Mouse (Mus musculus) ovary, adult 18-20 months (tissue): ENCODE results near the gene Set.
"Not testable (repeated sequence)": the region's sequence is repeated elsewhere in the genome, so short reads cannot be mapped to it uniquely, and the experiment has no call there.

Experiments
- DNase-seq: peaks from one replicate; pipeline ENCODE4 v3.0.0; 2022; ENCODE audit warnings: low spot score, mixed read lengths

Gene Set

DNA sequence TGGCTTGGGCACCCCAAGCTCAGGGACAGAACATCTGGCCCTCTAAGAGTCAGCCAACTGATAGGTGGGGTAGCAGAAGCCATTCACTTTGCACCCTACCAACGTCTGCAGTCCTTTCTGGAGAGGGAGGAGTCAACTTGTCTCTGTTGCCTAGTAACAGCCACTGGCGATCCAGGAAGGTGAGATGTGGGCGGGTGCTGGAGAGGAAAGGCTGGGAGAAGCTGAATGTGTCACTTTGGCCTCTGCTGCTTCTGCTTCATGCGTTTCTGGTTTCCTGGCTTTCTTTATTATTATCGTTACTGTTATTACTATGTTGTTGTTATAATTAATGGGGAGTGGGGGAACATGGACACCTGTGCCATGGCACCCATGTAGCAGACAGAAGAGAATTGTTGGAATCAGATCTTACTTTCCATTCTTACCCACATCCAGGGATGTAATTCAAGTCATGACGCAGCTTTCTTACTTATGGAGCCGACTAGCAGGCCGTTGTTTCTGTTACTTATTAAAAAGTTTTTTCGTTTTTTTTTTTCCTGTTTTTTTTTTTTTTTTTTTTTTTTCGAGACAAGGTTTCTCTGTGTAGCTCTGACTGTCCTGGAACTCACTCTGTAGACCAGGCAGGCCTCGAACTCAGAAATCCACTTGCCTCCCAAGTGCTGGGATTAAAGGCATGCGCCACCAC lies at the start of gene Set:
Gene Set, plus strand, starts transcription at position 156 of the 682 bp plus-strand sequence.
- DNase-seq = peak; percentile 68

DNA sequence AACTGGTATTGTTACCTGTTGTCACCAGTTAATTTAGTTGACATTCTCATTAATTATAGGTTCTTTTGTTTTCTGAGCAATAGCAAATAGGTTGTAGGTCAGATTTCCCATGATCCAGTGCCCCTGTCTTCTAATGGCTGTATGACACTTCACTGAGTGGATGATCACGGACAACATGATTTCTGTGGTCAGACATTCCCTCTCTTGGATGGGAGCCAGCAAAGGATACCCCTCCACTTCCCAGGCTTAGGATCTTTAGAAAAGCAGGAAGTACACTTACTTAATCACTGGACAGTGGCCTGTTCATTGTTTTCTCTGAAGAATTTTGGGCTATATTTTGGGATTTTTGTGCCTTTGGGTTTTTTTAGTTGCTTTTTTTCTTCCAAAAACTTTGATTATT lies 48.1 kb upstream of the Set start:
- no peak for DNase-seq

DNA sequence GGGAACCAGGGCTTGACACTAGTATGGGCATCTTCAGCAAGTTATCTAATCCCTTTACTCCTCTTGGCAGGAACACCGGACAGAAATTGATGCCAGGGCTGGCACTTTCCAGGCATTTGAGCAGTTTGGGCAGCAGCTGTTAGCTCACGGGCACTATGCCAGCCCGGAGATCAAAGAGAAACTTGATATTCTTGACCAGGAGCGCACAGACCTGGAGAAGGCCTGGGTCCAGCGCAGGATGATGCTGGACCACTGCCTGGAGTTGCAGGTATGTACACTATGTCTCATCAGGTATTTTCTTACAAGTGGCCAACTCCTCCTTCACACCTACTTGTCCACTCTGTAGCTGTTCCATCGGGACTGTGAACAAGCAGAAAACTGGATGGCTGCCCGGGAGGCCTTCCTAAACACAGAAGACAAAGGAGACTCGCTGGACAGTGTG lies 46.3 kb upstream of the Set start:
- peak; percentile 26 for DNase-seq

DNA sequence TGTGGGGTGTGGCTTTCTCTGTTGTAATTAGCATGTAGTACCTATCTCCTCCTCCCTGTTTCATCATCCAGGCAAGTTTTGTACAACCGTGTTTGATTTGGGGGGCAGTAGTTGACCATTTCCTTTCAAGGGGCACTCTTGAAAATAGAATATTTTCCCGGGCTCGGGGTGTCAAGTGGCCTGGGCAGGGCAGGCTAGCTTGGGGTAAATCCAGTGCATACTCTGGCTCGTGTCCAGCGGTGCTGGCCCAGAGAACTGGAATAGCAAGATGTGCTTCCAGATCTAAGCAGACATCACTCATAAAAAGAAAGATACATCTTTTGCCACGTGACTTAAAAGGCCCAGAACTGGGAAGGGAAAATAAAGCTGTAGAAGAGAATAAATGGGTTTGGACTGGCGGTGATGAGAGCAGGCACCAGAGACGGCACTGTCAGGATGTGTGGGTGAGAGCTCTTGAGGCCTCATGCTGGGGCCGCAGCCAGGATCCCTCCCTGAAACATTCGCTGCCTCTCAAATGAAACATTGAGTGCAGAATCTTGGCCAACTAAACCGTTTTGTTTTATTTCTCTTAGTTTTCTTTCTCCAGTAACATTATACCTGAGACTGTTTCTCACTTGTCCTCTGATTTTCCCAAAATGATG lies 42.7 kb upstream of the Set start:
- no peak for DNase-seq

DNA sequence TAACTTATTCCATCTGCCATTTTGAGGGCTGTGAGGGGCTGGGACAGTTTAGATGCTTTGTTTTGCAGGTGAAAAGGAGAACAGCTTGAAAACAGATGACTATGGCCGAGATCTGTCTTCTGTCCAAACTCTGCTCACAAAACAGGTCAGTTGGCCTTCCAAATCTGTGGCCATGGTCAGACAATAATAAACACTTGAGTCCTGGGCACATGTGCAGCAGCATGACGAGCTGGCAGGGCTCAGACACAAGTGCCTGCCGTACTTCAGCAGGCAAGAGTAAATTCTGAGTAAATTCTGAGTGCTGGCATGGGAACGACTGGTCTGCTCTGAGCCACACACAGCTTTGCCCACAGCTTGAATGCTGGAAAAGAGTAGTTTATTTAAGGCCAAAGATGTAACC lies 31.7 kb upstream of the Set start:
- DNase-seq = no peak

DNA sequence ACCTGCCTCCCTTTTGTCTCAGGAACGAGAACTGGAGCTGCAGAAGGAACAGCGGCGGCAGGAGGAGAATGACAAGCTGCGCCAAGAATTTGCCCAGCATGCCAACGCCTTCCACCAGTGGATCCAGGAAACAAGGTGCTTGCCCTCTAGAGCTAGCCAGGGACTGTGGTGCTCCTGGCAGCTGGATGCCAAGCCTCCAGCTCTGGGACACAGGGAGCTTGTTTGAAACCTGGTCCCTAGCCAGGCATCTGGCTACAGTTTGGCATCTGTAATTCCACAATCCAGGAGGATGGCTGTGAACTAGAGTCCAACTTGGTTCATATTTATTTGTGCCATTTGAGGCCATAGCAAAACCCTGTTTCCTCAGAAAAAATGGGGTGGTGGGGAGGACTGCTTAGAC lies 30.2 kb upstream of the Set start:
- DNase-seq = no peak

DNA sequence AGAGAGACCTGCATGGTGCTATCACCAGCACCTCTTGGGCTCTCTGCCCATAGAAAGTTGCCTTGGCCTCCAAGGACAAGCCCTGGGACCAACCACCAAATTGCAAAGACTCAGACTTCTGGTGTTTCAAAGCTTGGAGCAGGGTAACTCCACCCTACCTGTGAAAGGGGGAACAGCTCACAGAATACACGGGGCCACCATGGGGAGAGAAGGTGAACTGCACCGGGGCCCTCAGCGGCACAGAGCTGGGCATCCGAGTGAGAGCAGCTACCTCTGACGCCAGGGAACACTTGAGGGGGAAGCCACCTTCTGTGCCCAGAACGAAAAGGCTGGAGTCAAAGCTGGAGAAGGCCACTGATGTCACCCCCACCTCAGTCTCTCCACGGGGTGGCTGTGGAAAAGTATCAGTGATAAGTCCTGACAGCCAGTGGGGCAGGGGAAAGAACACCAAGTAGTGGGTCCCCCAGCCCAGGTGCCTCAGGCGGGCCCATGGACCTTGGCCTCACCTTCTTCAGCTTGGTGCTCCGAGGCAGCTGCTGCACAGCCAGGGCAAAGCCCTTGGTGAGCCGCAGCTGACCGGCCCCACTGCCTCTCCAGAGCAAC lies 24.8 kb upstream of the Set start:
- no peak for DNase-seq

DNA sequence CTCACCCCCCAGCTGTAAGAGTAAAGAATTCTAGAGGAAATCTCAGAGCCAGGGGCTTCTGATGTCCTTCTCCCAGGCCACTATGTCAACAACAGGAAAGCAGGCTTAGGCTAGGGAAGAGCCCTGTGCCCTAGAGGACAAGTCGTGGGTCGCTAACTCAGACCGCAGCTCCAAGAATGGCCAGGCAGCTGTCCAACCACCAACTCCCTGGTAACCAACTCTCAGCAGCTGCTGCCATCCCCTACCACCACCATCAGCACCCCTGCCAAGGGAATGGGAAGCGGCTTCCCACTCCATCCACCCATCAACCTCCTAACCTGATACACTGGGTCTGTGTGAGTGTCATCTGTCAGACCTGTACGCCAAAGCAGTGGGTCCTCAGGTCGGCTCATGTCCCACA lies 24.2 kb upstream of the Set start:
- no peak for DNase-seq

DNA sequence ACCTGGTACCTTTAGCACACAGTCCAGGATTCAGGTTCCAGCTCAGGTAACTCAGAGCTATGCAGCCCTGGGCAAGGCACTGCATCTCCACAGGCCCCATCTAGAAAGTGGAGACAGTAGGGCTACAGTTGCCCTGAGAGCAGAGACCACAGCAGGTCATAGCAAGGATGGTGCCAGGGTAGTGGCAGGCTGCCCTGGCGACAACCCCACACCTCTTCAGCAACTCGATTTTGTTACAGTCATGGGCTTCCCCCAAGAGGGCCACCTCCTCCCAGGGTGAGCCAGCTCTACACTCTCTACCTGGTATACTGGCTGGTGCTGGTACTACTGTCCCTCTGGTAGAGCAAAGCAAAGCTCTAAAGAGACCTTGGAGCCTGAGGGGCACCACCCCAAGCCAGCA lies 19.4 kb upstream of the Set start:
- no peak for DNase-seq

DNA sequence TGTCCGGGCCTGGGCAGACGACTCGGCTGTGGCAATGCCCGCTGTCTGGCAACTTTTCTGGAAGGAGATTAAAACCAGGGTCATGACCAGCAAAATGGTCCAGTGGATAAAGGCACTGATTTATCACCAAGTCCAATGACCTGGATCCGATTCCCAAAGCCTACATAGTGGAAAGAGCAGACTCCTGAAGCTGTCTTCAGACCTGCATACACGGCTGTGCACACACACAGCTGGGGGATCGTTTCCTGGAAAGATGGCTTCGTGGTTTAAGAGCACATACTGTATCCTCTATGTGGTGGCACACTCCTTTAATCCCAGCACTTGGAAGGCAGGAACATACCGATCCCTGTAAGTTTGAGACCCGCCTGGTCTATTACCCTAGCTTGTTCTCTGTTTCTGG lies 18.8 kb upstream of the Set start:
- no peak for DNase-seq

DNA sequence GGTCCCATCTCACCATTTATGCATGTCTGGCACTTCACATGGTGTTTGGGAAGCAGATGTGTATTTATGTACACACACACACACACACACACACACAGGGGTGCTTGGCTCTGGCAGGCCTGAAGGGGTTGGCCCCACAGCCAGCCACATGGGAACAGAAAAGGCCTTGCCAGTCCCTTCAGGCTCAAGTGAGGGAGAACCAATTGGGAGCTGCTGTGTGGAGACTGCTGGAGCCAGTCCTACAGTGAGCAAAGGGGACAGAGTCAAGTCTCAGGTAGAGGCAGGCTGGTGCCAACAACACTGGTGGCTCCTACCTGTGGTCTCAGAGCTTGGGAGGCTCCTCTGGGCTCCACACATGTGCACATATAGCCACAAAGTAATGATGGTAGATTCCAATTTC lies 17.5 kb upstream of the Set start:
- DNase-seq = no peak

DNA sequence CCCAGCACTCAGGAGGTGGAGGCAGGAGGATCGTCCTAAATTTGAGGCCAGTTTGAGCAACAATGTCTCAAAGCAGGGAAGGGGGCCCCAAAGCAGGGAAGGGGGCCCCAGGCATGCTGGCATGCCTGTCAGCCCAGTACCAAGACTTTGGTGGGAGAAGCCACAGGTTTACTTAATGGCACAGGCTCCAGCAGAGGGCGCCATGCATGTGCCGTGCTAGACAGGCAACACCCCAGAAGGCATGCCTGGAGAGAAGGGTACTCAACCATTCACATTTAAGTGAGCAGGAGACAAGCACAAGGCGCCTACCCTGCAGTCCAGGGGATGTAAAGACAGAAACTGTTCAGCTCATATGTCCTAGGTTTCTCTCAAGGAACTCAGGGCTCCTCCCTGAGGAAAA lies 14.7 kb upstream of the Set start:
- peak; percentile 40 for DNase-seq

DNA sequence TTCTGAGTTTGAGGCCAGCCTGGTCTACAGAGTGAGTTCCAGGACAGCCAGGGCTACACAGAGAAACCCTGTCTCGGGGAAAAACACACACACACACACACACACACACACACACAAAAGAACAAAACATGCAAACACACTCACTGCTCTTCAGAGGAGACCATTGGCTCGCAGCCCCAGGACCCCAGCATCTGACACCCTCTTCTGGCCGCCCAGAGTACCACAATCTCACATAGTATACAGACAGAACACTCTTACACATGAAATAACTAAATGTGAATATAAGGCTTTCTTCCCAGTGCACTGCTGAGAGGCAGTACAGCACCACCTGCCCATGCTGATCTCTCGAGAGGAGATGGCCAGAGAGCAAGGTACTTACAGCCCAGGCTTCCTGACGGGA lies 12.6 kb upstream of the Set start:
- no peak for DNase-seq

DNA sequence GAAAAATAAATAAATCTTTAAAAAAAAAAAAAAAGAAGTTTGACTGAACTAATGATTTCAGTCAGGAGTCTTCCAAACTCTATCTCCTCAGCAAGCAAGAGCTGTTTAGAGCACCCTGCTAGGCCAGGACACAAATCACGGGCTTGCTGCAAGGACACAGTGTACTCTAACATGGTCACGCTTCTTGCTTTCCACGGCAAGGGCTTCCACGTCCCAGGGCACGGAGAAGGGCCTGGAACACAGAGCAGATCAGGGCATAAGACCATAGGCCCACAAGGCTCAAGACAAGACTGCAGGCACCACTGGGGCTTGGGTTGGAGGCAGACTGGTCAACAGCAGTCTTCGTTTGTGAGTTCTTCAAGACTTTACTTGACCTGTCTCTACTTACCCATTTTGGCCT lies 10.1 kb upstream of the Set start:
- no peak for DNase-seq

DNA sequence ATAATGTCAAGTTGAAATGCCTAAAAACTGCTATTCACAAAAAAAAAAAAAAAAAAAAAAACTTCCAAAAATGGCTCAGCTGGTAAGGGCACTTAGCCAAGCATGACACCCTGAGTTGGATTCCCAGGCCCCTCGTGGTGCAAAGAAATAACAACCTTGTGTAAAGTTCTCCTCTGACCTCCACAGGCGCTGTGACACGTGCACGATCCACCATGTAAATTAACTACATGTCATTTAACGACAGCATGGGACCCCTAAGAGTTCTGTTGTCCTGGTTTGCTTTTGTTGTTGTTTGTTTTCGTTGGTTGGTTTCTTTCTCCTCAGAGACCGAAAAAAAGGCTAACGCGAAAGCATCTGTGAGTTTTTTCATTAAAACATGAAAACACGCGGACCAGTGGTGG lies 9.1 kb upstream of the Set start:
- DNase-seq = no peak

DNA sequence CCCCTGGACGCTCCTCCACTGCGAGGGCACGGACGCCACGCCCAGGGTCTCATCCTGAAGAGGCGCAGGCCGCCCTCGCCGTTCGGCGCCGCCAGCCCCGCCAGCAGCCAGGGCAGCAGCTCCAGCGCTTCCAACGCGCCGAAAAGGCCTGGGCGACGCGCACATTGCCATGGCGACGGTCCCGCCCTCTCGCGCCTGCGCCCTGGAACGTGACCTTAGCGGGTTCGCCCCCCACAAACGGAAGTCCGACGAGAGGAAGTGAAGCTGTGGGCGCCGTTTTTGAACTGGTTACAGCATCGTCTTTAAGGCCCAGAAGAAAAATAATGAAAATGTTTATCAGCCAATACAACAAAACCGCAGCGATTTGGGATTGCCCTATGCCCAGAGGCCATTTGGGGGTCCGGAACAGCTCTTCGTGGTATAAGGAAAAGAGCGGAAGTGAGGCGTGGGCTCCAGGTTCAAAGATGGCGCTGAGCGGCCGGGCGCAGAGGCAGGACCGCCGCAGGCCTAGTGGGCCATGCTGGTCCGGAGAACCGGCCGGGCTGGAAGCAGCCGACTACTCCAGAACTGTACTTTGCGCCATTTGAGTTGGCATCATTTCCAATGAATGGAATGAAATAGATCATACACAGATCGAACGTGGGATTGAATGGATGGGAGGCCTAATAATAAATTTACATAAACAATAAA lies 8.3 kb upstream of the Set start, which contains the start of gene Wdr34:
Gene Wdr34, minus strand, starts transcription at position 183 of the 690 bp plus-strand sequence.
- DNase-seq = peak; percentile 96

DNA sequence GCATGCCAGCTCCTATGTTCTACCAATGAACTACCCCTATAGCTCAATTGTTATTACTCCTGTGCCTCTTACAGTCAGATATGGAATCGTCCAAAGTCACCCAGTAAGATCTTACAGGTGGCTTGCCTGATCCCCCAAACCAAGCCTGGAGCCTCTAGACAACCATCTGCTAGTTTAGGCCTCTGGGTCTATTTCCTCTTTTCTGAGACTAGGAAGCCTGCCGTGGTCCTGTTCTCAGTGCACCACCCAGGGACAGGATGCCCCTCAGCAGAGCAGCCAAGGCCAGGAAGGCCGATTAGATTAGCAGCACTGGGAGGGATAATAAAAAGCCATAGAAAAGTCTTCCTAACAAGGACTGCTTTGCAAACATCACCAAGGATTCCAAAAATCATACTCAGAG lies 7.3 kb upstream of the Set start:
- DNase-seq = peak; percentile 59

DNA sequence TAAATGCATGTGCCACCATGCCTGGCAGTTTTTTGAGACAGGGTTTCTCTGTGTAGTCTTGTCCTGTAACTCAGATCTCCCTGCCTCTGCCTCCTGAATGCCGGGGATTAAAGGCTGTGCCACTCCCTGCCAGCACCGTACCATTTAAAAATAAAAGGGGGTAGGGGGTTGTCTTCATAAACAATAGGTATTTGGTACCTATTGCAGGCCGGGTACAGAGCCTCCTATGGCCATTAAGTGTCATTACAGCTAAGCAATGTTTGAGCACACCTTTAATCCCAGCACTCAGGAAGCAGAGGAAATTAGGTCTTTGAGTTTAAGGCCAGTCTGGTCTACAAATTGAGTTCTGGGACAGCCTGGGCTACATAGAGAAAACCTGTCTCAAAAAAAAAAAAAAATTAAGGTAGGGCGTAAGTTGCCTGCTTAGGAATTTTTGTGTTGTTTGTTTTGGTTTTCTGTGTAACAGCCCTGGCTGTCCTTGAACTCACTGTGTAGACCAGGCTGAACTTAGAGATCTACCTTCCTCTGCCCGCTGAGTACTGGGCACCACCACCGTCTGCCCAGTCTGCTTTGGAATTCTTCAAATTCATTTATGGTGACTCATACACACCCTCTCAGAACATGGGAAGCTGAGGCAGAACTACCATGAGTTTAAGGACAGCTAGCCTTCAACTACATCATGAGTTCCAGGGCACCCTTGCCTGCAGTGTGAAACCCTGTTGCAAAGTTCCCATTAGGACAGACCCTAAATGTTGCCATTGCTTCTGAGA lies 5.0 kb upstream of the Set start:
- no peak for DNase-seq

DNA sequence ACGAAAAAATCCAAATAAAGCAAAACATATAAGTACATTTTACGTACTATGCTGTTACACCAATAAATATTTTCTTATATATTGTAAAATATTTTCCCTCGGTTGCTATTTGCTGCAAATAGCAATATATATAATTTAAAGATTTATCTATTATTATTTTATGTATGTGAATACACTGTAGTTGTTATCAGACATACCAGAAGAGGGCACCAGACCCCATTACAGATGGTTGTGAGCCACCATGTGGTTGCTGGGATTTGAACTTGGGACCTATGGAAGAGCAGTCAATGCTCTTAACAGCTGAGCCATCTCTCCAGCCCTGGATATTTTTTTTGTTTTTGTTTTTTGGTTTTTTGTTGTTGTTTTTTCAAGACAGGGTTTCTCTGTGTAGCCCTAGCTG lies 1.9 kb upstream of the Set start:
- not testable (repeated sequence) for DNase-seq

DNA sequence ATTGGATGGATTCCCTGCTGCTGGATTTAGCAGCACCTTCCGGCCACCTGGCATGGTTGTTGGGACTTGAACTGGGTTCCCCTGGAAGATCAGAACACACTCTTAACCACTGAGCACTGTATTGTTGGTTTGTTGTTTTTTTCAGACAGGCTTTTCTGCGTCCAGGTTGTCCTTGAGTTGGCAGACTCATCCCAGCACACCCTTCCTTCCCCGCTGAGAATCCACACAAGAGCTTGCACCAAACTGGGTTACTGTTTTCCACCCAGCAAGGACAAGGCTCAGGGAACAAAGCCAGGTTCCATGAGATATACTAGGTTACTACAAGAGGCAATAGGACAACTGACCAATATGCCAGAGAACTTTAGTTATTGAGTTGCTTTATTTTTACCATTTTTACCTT lies 442 bp upstream of the Set start:
- DNase-seq = no peak

DNA sequence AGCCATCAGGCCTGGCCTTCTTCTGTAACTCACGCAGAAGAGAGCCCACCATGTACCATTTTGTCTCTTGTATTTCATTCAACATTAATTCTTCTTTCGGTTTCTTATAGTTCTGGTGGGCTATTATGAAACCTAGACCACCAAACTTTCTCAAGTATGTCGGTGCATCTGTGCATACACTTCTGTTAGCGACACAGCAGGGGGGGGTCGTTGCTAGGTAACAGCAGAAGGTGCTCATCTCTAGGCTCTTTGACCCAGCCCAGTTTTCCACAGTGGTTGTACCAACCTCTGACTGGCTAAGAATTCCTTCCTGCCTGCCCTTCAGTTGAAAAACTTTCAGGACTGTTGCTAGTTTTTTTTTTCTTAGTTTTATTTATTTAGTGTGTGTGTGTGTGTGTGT lies 1.2 kb downstream of the Set start:
- DNase-seq = no peak
